Mouse (Mus musculus) liver, adult 2 months (tissue): ENCODE results near the gene Fars2. TPM values are rescaled to one million over a fixed set of nuclear protein-coding genes. Genes with fewer than 3 reads are reported as not detected.

Experiments used
- DNase-seq: peaks from one replicate; pipeline ENCODE4 v3.0.0-alpha.2; 2011; ENCODE audit warnings: low read depth, low spot score; ENCODE audit errors: extremely low read depth
- H3K27ac ChIP-seq: fragments of 200-500 bp; replicated peaks from 2 replicates; pipeline ENCODE4 v1.5.1; 2012; ENCODE audit warnings: low read depth, mild to moderate bottlenecking, control low read depth, inconsistent platforms, low read length; ENCODE audit not compliant: insufficient read depth
- H3K27me3 ChIP-seq: fragments of 200-500 bp; 2 replicates; pipeline ENCODE4 v1.6.1; 2012; ENCODE audit warnings: mild to moderate bottlenecking, moderate library complexity, low read length, inconsistent platforms; ENCODE audit not compliant: control insufficient read depth, insufficient read depth
- H3K36me3 ChIP-seq: fragments of 200-500 bp; 2 replicates; pipeline ENCODE4 v1.6.1; 2012; ENCODE audit warnings: low read length, inconsistent platforms; ENCODE audit not compliant: control insufficient read depth, insufficient read depth
- H3K4me1 ChIP-seq: fragments of 200-500 bp; 2 replicates; pipeline ENCODE4 v1.6.1; 2011; ENCODE audit warnings: low read length; ENCODE audit not compliant: control insufficient read depth, insufficient read depth
- H3K4me3 ChIP-seq: fragments of 200-500 bp; 2 replicates; pipeline ENCODE4 v1.5.1; 2011; ENCODE audit warnings: low read depth, mild to moderate bottlenecking, control low read depth, low read length, moderate library complexity; ENCODE audit not compliant: insufficient read depth
- H3K79me2 ChIP-seq: fragments of 200-500 bp; 2 replicates; pipeline ENCODE4 v1.6.1; 2012; ENCODE audit warnings: inconsistent platforms, mild to moderate bottlenecking, low read length, moderate library complexity; ENCODE audit not compliant: control insufficient read depth, insufficient read depth
- H3K9ac ChIP-seq: fragments of 200-500 bp; 2 replicates; pipeline ENCODE4 v1.6.1; 2012; ENCODE audit warnings: low read depth, mild to moderate bottlenecking, control low read depth, inconsistent platforms, low read length
- CTCF ChIP-seq: fragments of 200-500 bp; IDR thresholded peaks from 2 replicates; pipeline ENCODE4 v1.5.1; 2011; ENCODE audit warnings: low read depth, low read length, control low read depth
- POLR2A ChIP-seq: fragments of 200-500 bp; IDR thresholded peaks from 2 replicates; pipeline ENCODE4 v1.6.1; 2011; ENCODE audit warnings: low read length, control low read depth; ENCODE audit not compliant: insufficient read depth; ENCODE audit errors: extremely low read depth
- WGBS: fragments of 180-500 bp; shearing (Covaris S2); methylation state at CpG from one replicate; pipeline ENCODE4 v1.1.7; 2018; 5-methylcytosine and 5-hydroxymethylcytosine counted together
- polyA plus RNA-seq: library from polyadenylated mRNA; depleted of rRNA; stranded (reverse); fragments of >200 nt; gene quantifications from 2 replicates; pipeline ENCODE4 v1.2.3, GENCODE M21; 2012; rRNA removed
- total RNA-seq: library from RNA; depleted of rRNA; stranded (reverse); fragments of >200 nt; gene quantifications from 2 replicates; pipeline ENCODE4 v1.2.3, GENCODE M21; 2014; rRNA removed

Fars2 gene
- total RNA-seq (41.9 and 47.1 TPM in 2 replicates), polyA plus RNA-seq (52.5 and 58.4 TPM in 2 replicates)

GRCm38 (mm10) chr13:36117143-36118014 lies at the start of gene Fars2, which contains the start of gene Lyrm4:
TSS of gene Fars2 (plus strand) at chr13:36117412.
TSS of gene Lyrm4 (minus strand) at chr13:36117526.
- Histone ChIP-seq H3K27ac (peak within 1 kb of the TSS; percentile 93), H3K4me1 (no peaks in the 10 kb centered on the region; the same call in 1 of the 2 replicates), H3K27me3 (no peaks in the 10 kb centered on the region), H3K79me2 (peaks cover 9% of the 10 kb centered on the region; the same call in 1 of the 2 replicates), H3K36me3 (no peaks in the 10 kb centered on the region), H3K4me3 (peak within 1 kb of the TSS; percentile 79), H3K9ac (peak within 1 kb of the TSS; percentile 90)
- DNase-seq, result peak; percentile 88
- WGBS, result under 1% methylated on average over 75 of the region's 75 CpGs
- TF ChIP-seq POLR2A, result 0 out of 2 replicates have a peak, but pooled peaks have one; percentile 51
- TF ChIP-seq CTCF, result no peak

GRCm38 (mm10) chr13:36074484-36074883 lies 42.7 kb upstream of the Fars2 start:
- H3K4me3 ChIP-seq, result no peak overlapping the region
- no peak overlapping the region for H3K9ac ChIP-seq
- no peaks in the 10 kb centered on the region for H3K27me3 ChIP-seq
- no peak overlapping the region for H3K27ac ChIP-seq
- no peak for TF ChIP-seq POLR2A
- no peaks in the 10 kb centered on the region for H3K4me1 ChIP-seq
- H3K79me2 ChIP-seq, result no peaks in the 10 kb centered on the region; the same call in 1 of the 2 replicates
- WGBS, result 82% methylated on average over 3 of the region's 3 CpGs
- no peak for DNase-seq
- peaks cover 3% of the 10 kb centered on the region; the same call in 1 of the 2 replicates for H3K36me3 ChIP-seq

GRCm38 (mm10) chr13:36081591-36081990 lies 35.6 kb upstream of the Fars2 start:
- H3K36me3 ChIP-seq, result peaks cover 10% of the 10 kb centered on the region
- H3K27me3 ChIP-seq, result no peaks in the 10 kb centered on the region
- H3K27ac ChIP-seq, result no peak overlapping the region
- DNase-seq, result no peak
- H3K9ac ChIP-seq, result no peak overlapping the region
- H3K4me3 ChIP-seq, result no peak overlapping the region
- H3K79me2 ChIP-seq, result no peaks in the 10 kb centered on the region; the same call in 1 of the 2 replicates
- no peak for TF ChIP-seq CTCF
- no peak for TF ChIP-seq POLR2A
- 91% methylated on average over 3 of the region's 3 CpGs for WGBS
- no peaks in the 10 kb centered on the region for H3K4me1 ChIP-seq

GRCm38 (mm10) chr13:36084701-36085100 lies 32.5 kb upstream of the Fars2 start:
- no peak overlapping the region for H3K27ac ChIP-seq
- 93% methylated on average over 3 of the region's 3 CpGs for WGBS

GRCm38 (mm10) chr13:36085971-36086370 lies 31.2 kb upstream of the Fars2 start:
- H3K9ac ChIP-seq, result no peak overlapping the region
- H3K79me2 ChIP-seq, result no peaks in the 10 kb centered on the region; the same call in 1 of the 2 replicates
- WGBS, result 85% methylated on average over 3 of the region's 3 CpGs
- peaks cover 23% of the 10 kb centered on the region for H3K36me3 ChIP-seq
- no peaks in the 10 kb centered on the region for H3K27me3 ChIP-seq
- no peak overlapping the region for H3K4me3 ChIP-seq
- no peak for DNase-seq
- H3K27ac ChIP-seq, result no peak overlapping the region
- TF ChIP-seq CTCF (no peak), POLR2A (no peak)
- no peaks in the 10 kb centered on the region for H3K4me1 ChIP-seq

More at GRCm38 (mm10) chr13:36084701-36085100, 32.5 kb upstream of the Fars2 start:
- TF ChIP-seq POLR2A, result no peak
- no peak for TF ChIP-seq CTCF
- no peaks in the 10 kb centered on the region for H3K27me3 ChIP-seq
- H3K36me3 ChIP-seq, result peaks cover 23% of the 10 kb centered on the region
- no peaks in the 10 kb centered on the region for H3K4me1 ChIP-seq
- no peak for DNase-seq
- H3K9ac ChIP-seq, result no peak overlapping the region
- H3K79me2 ChIP-seq, result no peaks in the 10 kb centered on the region; the same call in 1 of the 2 replicates
- H3K4me3 ChIP-seq, result no peak overlapping the region
